Mouse (Mus musculus) liver, embryonic 14.5 days (tissue): ENCODE results near the gene Wdr81.

Source experiments
- CTCF ChIP-seq: IDR thresholded peaks from 2 replicates; pipeline ENCODE4 v1.5.1; 2016; ENCODE audit warnings: antibody characterized with exemption, low read depth, control low read depth
- EP300 ChIP-seq: IDR thresholded peaks from 2 replicates; pipeline ENCODE4 v1.6.1; 2016; ENCODE audit warnings: antibody characterized with exemption, low read depth

- no peak for TF ChIP-seq EP300
- TF ChIP-seq CTCF, result no peak
Measured at GRCm38 (mm10) chr11:75400099-75400498, 54.4 kb downstream of the Wdr81 start.
